Mouse (Mus musculus) hindbrain, embryonic 16.5 days (tissue): ENCODE data around the gene Wipi1. TPM values are rescaled to one million over a fixed set of nuclear protein-coding genes. Genes with fewer than 3 reads are reported as not detected.

Source experiments
- ATAC-seq: fragments of 200-750 bp; cut with Nextera tagmentation; 2 replicates; pipeline ENCODE4 v1.8.0; 2017; ENCODE audit warnings: moderate TSS enrichment, moderate library complexity
- H3K27ac ChIP-seq: fragments of 300-500 bp; sonication (generic); 2 replicates; pipeline ENCODE4 v1.5.1; 2014; ENCODE audit warnings: low read depth, mild to moderate bottlenecking, control low read depth, low read length, moderate library complexity
- H3K27me3 ChIP-seq: fragments of 300-500 bp; sonication (generic); replicated peaks from 2 replicates; pipeline ENCODE4 v1.6.1; 2014; ENCODE audit warnings: low read length; ENCODE audit not compliant: control insufficient read depth, insufficient read depth
- H3K36me3 ChIP-seq: fragments of 300-500 bp; sonication (generic); 2 replicates; pipeline ENCODE4 v1.6.1; 2014; ENCODE audit warnings: mild to moderate bottlenecking, low read length, moderate library complexity, mixed read lengths; ENCODE audit not compliant: control insufficient read depth, insufficient read depth
- H3K4me1 ChIP-seq: fragments of 300-500 bp; sonication (generic); 2 replicates; pipeline ENCODE4 v1.6.1; 2014; ENCODE audit warnings: low read depth, low read length; ENCODE audit not compliant: control insufficient read depth, insufficient read depth
- H3K4me2 ChIP-seq: fragments of 300-500 bp; sonication (generic); 2 replicates; pipeline ENCODE4 v1.6.1; 2014; ENCODE audit warnings: mild to moderate bottlenecking, low read length, control low read depth, moderate library complexity
- H3K4me3 ChIP-seq: fragments of 300-500 bp; sonication (generic); 2 replicates; pipeline ENCODE4 v1.5.1; 2014; ENCODE audit warnings: mild to moderate bottlenecking, low read length, control low read depth, moderate library complexity
- H3K9ac ChIP-seq: fragments of 300-500 bp; sonication (generic); 2 replicates; pipeline ENCODE4 v1.6.1; 2014; ENCODE audit warnings: low read depth, mild to moderate bottlenecking, control low read depth, low read length, moderate library complexity
- H3K9me3 ChIP-seq: fragments of 300-500 bp; sonication (generic); 2 replicates; pipeline ENCODE4 v1.6.1; 2014; ENCODE audit warnings: mild to moderate bottlenecking, low read length, moderate library complexity; ENCODE audit not compliant: control insufficient read depth
- WGBS: fragments of 180-500 bp; shearing (Covaris S2); extraction: QIAGEN DNeasy Blood & Tissue Kit; methylation state at CpG from one replicate; pipeline ENCODE4 v1.1.7; 2014; 5-methylcytosine and 5-hydroxymethylcytosine counted together
- polyA plus RNA-seq: library from polyadenylated mRNA; unstranded; fragments of >200 nt; fragmentation: Nextera tagmentation; extraction: Ambion mirVana; gene quantifications from 2 replicates; pipeline ENCODE4 v1.2.1, GENCODE M21; 2015

The Wipi1 gene
- polyA plus RNA-seq, 1 experiment from 2014 or later = 18.9 TPM

GRCm38 (mm10) chr11:109574604-109575003 lies 37.2 kb downstream of the Wipi1 start:
- no peaks in the 10 kb centered on the region for H3K4me1 ChIP-seq
- no peak overlapping the region for H3K4me2 ChIP-seq
- no peaks in the 10 kb centered on the region for H3K36me3 ChIP-seq
- H3K27ac ChIP-seq = no peak overlapping the region
- no peaks in the 10 kb centered on the region for H3K27me3 ChIP-seq
- ATAC-seq = no peak
- WGBS = 81% methylated on average over 2 of the region's 2 CpGs
- H3K9ac ChIP-seq = no peak overlapping the region
- H3K4me3 ChIP-seq = no peak overlapping the region
- H3K9me3 ChIP-seq = no peaks in the 10 kb centered on the region

GRCm38 (mm10) chr11:109572051-109572450 lies 39.7 kb downstream of the Wipi1 start:
- WGBS = 89% methylated on average over 11 of the region's 11 CpGs
- Histone ChIP-seq H3K4me1 (no peaks in the 10 kb centered on the region), H3K9me3 (no peaks in the 10 kb centered on the region), H3K27me3 (no peaks in the 10 kb centered on the region), H3K27ac (no peak overlapping the region), H3K4me3 (no peak overlapping the region), H3K4me2 (no peak overlapping the region), H3K9ac (no peak overlapping the region), H3K36me3 (no peaks in the 10 kb centered on the region)
- no peak for ATAC-seq

DNA sequence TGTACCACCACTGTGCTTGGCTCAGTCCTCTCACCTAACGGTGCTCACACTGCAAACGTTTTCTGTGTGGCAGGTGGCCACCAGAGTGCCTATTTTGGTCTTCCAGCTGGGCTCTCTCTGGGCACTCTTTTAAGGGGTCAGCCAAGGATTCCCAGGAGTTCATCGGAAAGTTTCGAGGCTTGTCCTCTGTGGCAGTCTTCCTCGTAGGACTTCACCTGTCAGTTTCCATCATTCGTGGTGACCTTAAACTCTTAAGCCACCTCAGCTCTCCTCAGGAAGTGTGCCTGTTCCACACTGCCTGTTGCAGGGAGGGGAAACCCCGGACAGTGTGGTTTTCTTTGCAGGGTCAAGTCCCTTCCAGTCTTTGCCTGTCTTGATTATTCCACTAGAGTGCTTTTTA lies 42.0 kb downstream of the Wipi1 start:
- H3K9ac ChIP-seq = no peak overlapping the region
- no peaks in the 10 kb centered on the region for H3K9me3 ChIP-seq
- H3K27me3 ChIP-seq = no peaks in the 10 kb centered on the region
- ATAC-seq = no peak
- H3K4me2 ChIP-seq = no peak overlapping the region
- H3K36me3 ChIP-seq = no peaks in the 10 kb centered on the region
- WGBS = 68% methylated on average over 7 of the region's 7 CpGs
- H3K4me3 ChIP-seq = no peak overlapping the region
- no peak overlapping the region for H3K27ac ChIP-seq
- no peaks in the 10 kb centered on the region for H3K4me1 ChIP-seq

- Histone ChIP-seq H3K27me3 (no peaks in the 10 kb centered on the region), H3K27ac (no peak overlapping the region), H3K4me2 (no peak overlapping the region), H3K4me3 (no peak overlapping the region), H3K9ac (no peak overlapping the region), H3K4me1 (no peaks in the 10 kb centered on the region), H3K9me3 (no peaks in the 10 kb centered on the region), H3K36me3 (no peaks in the 10 kb centered on the region)
- 60% methylated on average over 12 of the region's 12 CpGs for WGBS
- no peak for ATAC-seq
Observed at GRCm38 (mm10) chr11:109569007-109569618, 42.7 kb downstream of the Wipi1 start.

DNA sequence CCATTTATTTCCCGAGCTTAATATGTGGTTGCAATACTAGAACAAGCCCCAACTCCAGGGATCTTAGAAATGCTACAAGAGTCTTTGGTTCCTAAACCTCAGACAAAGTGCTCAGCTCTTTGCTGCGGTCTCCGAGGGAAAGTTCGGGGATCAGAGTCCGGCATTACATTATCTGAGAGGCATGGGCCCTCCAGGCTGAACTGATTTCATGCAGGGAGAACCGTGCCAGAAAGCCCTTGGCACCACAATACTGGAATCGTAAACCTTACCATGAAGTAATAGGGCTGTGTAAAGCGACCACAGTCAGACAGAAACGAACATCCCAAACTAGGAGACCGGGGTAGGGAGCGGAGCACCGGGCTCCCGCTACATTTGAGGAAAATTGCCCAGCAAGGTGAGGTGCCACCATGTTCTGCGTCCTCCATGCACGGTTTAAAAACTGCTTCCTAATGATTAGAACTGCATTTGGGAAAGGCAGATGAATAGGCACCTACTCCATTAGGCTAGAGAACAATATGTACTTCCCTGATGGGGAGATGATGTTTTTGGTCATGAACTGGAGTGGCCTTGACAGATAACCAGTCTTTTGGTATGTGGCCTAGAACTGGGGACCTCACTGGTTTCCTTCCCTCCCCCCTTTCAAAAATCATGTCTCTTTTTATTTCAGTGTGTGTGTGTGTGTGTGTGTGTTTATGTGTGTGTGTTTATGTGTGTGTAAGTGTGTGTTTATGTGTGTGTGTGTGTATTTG lies 47.1 kb downstream of the Wipi1 start:
- Histone ChIP-seq H3K4me1 (no peaks in the 10 kb centered on the region), H3K4me2 (no peak overlapping the region), H3K4me3 (no peak overlapping the region), H3K9ac (no peak overlapping the region), H3K27ac (no peak overlapping the region), H3K9me3 (no peaks in the 10 kb centered on the region), H3K36me3 (no peaks in the 10 kb centered on the region), H3K27me3 (no peaks in the 10 kb centered on the region)
- 84% methylated on average over 15 of the region's 15 CpGs for WGBS
- no peak for ATAC-seq

DNA sequence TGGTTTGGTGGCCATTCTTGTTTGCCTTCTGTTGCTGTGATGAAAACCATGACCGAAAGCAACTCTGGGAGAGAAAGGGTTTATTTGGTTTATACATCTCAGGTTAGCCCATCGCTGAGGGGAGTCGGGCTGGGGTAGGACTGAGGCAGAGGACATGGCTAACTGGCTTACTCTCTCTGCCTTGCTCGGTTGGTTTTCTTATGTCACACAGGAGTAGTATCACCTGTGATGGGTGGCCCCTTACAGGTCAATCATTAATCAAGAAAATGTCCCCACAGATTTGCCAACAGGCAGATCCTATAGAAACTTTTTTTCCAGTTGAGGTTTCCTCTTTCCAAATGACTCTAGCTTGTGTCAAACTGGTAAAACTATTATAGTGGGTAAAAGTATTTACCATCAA lies 48.1 kb downstream of the Wipi1 start:
- no peaks in the 10 kb centered on the region for H3K36me3 ChIP-seq
- H3K27me3 ChIP-seq = no peaks in the 10 kb centered on the region
- no peak overlapping the region for H3K9ac ChIP-seq
- no peaks in the 10 kb centered on the region for H3K9me3 ChIP-seq
- ATAC-seq = no peak
- no peak overlapping the region for H3K27ac ChIP-seq
- 93% methylated on average over 4 of the region's 4 CpGs for WGBS
- H3K4me1 ChIP-seq = no peaks in the 10 kb centered on the region
- no peak overlapping the region for H3K4me2 ChIP-seq
- no peak overlapping the region for H3K4me3 ChIP-seq

- Histone ChIP-seq H3K4me2 (no peak overlapping the region), H3K4me3 (no peak overlapping the region), H3K9ac (no peak overlapping the region), H3K9me3 (no peaks in the 10 kb centered on the region), H3K36me3 (no peaks in the 10 kb centered on the region), H3K4me1 (no peaks in the 10 kb centered on the region), H3K27ac (no peak overlapping the region), H3K27me3 (no peaks in the 10 kb centered on the region)
- 74% methylated on average over 3 of the region's 3 CpGs for WGBS
- no peak for ATAC-seq
Observed at GRCm38 (mm10) chr11:109561445-109561844, 50.3 kb downstream of the Wipi1 start.

DNA sequence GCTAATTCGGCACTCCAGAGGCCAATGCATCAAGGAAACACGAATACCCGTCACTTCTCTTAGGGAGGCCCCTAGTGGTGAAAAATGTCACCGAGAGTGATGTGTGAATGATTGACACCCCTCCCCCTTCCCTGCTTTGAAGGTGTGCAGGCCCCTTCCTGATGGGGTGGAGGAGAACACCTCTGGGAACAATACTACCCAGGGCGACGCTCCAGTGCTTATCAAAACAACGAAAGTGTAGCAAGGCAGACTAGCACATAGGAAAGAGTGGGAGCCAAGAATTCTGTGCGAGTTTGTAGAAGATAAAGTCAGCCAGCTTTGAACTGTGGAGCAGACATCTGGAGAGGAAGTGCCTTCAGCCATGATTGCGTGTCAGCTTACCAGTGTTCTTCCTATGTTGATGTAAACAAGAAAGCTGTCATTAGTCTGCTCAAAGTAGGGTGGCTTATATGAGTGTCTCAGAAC lies 50.9 kb downstream of the Wipi1 start:
- no peak for ATAC-seq
- Histone ChIP-seq H3K4me1 (no peaks in the 10 kb centered on the region), H3K36me3 (no peaks in the 10 kb centered on the region), H3K27ac (no peak overlapping the region), H3K9ac (no peak overlapping the region), H3K4me2 (no peak overlapping the region), H3K4me3 (no peak overlapping the region), H3K9me3 (no peaks in the 10 kb centered on the region), H3K27me3 (no peaks in the 10 kb centered on the region)
- 43% methylated on average over 9 of the region's 9 CpGs for WGBS

DNA sequence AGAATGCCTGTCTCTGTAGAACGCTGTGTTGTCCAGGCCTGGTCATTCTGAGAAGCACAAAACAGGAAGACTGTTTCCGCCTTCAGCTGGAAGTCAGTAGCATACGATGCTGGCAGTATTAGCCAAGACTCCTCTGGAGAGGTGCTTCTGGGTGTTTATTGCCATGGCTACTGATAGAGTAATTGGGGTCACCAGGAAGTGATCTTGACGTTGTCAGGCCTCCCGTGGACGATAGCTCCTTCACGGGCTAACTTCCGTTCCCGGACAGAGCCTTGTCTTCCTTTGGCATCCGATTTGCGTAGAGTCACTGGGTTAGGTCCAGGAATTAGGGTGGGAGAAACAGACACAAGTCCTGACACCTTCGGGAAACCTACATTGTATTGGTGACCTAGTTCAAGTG lies 52.5 kb downstream of the Wipi1 start:
- no peak overlapping the region for H3K4me3 ChIP-seq
- H3K27me3 ChIP-seq = no peaks in the 10 kb centered on the region
- ATAC-seq = no peak
- H3K27ac ChIP-seq = no peak overlapping the region
- no peaks in the 10 kb centered on the region for H3K36me3 ChIP-seq
- H3K4me2 ChIP-seq = no peak overlapping the region
- H3K9me3 ChIP-seq = no peaks in the 10 kb centered on the region
- 93% methylated on average over 12 of the region's 12 CpGs for WGBS
- H3K9ac ChIP-seq = no peak overlapping the region
- no peaks in the 10 kb centered on the region for H3K4me1 ChIP-seq
